Mouse (Mus musculus): Measurements from ENCODE around the gene Lcn2.

GRCm38 (mm10) chr2:32351471-32351961 lies 36.5 kb downstream of the Lcn2 start:
- TF ChIP-seq GATA1 (IDR thresholded peaks at IDR 0.05; ENCODE audit: borderline replicate concordance, low read length) (no peak), FLI1 (IDR thresholded peaks at IDR 0.05; ENCODE audit: low read length) (no peak)

Data from megakaryocyte, embryonic 14.5 days (primary cell).